Mouse (Mus musculus) neural tube, embryonic 13.5 days (tissue): ENCODE results near the gene Egfl8. TPM values are rescaled to one million over a fixed set of nuclear protein-coding genes. Genes with fewer than 3 reads are reported as not detected.

Experiments
- ATAC-seq: fragments of 200-750 bp; cut with Nextera tagmentation; 2 replicates; pipeline ENCODE4 v1.8.0; 2017; ENCODE audit warnings: low read depth, mild to moderate bottlenecking, moderate TSS enrichment, moderate library complexity
- H3K27ac ChIP-seq: fragments of 300-500 bp; sonication (generic); replicated peaks from 2 replicates; pipeline ENCODE4 v1.5.1; 2015; ENCODE audit warnings: moderate library complexity, mild to moderate bottlenecking, inconsistent platforms
- H3K27me3 ChIP-seq: fragments of 300-500 bp; sonication (generic); 2 replicates; pipeline ENCODE4 v1.6.1; 2015; ENCODE audit warnings: mild to moderate bottlenecking, inconsistent platforms
- H3K36me3 ChIP-seq: fragments of 300-500 bp; sonication (generic); 2 replicates; pipeline ENCODE4 v1.6.1; 2015; ENCODE audit warnings: mild to moderate bottlenecking, inconsistent platforms
- H3K4me1 ChIP-seq: fragments of 300-500 bp; sonication (generic); replicated peaks from 2 replicates; pipeline ENCODE4 v1.6.1; 2015; ENCODE audit warnings: inconsistent platforms
- H3K4me2 ChIP-seq: fragments of 300-500 bp; sonication (generic); 2 replicates; pipeline ENCODE4 v1.6.1; 2015; ENCODE audit warnings: inconsistent platforms, mild to moderate bottlenecking, moderate library complexity
- H3K4me3 ChIP-seq: fragments of 300-500 bp; sonication (generic); 2 replicates; pipeline ENCODE4 v1.5.1; 2015; ENCODE audit warnings: mild to moderate bottlenecking, inconsistent platforms
- H3K9ac ChIP-seq: fragments of 300-500 bp; sonication (generic); 2 replicates; pipeline ENCODE4 v1.6.1; 2015; ENCODE audit warnings: moderate library complexity, mild to moderate bottlenecking, inconsistent platforms
- H3K9me3 ChIP-seq: fragments of 300-500 bp; sonication (generic); 2 replicates; pipeline ENCODE4 v1.6.1; 2016; ENCODE audit warnings: inconsistent platforms
- WGBS: fragments of 180-500 bp; shearing (Covaris S2); methylation state at CpG from one replicate; pipeline ENCODE4 v1.1.7; 2015; 5-methylcytosine and 5-hydroxymethylcytosine counted together
- polyA plus RNA-seq: library from polyadenylated mRNA; unstranded; fragments of >200 nt; fragmentation: Nextera tagmentation; extraction: Ambion mirVana; gene quantifications from 2 replicates; pipeline ENCODE4 v1.2.1, GENCODE M21; 2015

The Egfl8 gene
- polyA plus RNA-seq, 1 experiment from 2014 or later, result 28.4 TPM

DNA sequence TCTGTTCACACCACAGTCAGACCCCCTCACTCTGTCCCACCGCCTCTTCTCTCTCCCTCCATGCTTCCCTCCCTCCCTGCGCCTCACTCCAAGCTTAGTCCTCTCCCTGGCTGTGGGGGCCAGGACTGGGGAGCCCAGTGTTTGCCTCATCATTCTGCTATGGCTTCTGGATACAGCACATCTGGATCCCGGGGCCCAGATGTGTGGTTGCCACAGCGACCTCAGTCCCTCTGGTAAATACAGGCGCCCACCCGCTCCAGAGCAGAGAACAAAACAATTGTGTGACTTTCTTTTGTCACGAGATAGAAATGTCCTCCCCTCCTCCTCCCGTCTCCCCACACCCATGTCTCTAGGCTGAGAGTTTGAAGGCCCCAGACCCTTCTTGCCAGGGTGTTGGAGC, 40.9 kb upstream of the Egfl8 start:
- no peak overlapping the region for H3K9ac ChIP-seq
- no peak overlapping the region for H3K4me2 ChIP-seq
- no peak overlapping the region for H3K27ac ChIP-seq
- no peak overlapping the region for H3K4me3 ChIP-seq
- no peak for ATAC-seq
- H3K27me3 ChIP-seq, result peaks cover 31% of the 10 kb centered on the region
- peaks cover 17% of the 10 kb centered on the region for H3K4me1 ChIP-seq
- no peaks in the 10 kb centered on the region for H3K9me3 ChIP-seq
- 47% methylated on average over 8 of the region's 8 CpGs for WGBS
- peaks cover 37% of the 10 kb centered on the region for H3K36me3 ChIP-seq

DNA sequence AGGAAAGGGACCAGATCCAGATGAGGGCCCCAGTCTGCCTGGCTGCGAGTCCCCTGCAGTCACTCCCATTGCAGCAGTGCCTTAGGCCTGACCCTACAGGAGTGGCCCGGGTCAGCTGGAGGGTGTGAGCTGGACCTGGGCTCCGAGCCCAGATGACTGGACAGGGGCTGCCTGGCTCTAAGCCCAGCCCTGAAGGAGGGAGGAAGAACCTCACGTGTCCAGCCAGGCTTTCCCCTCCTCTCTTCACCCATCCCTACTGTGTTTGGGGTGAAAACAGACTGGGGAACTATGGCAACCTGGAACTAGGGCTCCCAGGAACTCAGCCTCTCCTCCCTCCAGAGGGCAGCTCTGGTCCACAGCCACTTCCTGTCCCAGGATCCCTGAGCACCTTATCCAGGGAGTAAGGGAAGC, 39.8 kb upstream of the Egfl8 start:
- peak; percentile 13; the same call in 1 of the 2 replicates for ATAC-seq
- Histone ChIP-seq H3K4me1 (peaks cover 13% of the 10 kb centered on the region), H3K4me2 (no peak overlapping the region), H3K27ac (no peak overlapping the region), H3K4me3 (no peak overlapping the region), H3K9me3 (no peaks in the 10 kb centered on the region), H3K9ac (no peak overlapping the region), H3K27me3 (peaks cover 20% of the 10 kb centered on the region), H3K36me3 (peaks cover 48% of the 10 kb centered on the region)
- WGBS, result 78% methylated on average over 4 of the region's 4 CpGs

DNA sequence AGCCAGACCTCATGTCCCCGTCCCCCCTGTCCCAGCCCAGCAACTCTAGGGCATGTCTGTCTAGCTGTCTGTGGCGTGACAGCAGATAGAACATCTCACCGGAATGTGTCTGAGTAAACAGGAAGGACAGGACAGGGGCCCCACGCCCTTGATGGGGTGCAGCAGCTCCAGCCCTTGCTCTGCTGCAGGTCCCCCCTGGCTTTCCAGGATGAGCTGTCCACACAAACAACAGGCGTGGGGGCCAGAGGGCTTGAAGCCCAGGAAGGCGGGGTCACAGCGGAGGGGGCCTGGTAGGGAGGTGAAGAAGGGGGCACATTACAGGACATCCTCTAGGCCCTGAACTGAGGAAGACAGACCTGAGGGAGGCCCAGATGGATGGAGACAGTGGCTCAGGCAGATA, 39.4 kb upstream of the Egfl8 start:
- Histone ChIP-seq H3K4me3 (no peak overlapping the region), H3K36me3 (peaks cover 52% of the 10 kb centered on the region), H3K9me3 (no peaks in the 10 kb centered on the region), H3K4me2 (no peak overlapping the region), H3K9ac (no peak overlapping the region), H3K27me3 (peaks cover 16% of the 10 kb centered on the region), H3K4me1 (peaks cover 13% of the 10 kb centered on the region), H3K27ac (no peak overlapping the region; the same call in 1 of the 2 replicates)
- ATAC-seq, result no peak
- WGBS, result 84% methylated on average over 7 of the region's 7 CpGs

DNA sequence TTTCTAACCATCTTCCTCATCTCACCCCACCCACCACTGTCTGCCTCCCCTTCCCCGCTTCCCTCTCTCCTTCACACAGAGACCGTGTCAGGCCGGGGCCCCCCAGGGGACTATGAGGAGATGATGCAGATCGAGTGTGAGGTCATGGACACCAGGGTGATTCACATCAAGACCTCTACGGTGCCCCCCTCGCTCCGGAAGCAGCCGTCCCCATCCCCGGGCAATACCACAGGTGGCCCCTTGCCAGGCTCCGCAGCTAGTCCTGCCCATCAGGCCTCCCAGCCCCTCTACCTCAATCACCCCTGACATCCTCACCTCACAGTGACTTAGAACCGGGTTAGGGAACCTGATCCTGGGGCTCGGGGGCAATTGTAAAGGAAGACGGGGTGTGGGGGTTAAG, 38.6 kb upstream of the Egfl8 start:
- Histone ChIP-seq H3K27me3 (peaks cover 9% of the 10 kb centered on the region), H3K9ac (no peak overlapping the region), H3K9me3 (no peaks in the 10 kb centered on the region), H3K4me1 (peaks cover 13% of the 10 kb centered on the region), H3K4me3 (no peak overlapping the region), H3K27ac (no peak overlapping the region), H3K4me2 (no peak overlapping the region), H3K36me3 (peaks cover 60% of the 10 kb centered on the region)
- 91% methylated on average over 13 of the region's 13 CpGs for WGBS
- no peak for ATAC-seq

DNA sequence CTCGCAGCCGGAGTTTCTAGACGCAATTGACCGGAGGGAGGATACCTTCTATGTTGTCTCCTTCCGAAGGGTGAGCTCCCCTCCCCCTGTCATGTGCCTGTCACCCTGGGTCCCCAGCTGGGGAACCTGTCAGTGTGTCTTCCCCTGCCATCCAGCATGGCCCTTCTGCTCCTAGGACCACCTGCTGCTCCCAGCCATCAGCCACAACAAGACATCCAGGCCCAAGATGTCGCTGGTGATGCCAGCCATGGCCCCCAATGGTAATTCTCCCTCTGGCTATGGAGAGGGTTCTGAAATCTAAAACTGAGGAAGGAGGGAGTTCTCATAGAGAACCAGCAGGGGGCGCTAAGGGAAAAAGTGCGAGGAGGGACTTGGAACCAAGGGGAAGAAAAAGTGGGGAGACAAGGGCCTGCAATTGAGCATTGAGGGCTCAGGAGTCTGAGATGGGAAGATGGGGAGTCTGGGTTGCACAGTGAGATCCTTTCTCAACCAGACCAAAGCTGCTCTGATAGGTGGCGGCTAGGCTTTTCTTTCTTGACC, 38.0 kb upstream of the Egfl8 start:
- peaks cover 66% of the 10 kb centered on the region for H3K36me3 ChIP-seq
- H3K9me3 ChIP-seq, result no peaks in the 10 kb centered on the region
- no peak for ATAC-seq
- no peak overlapping the region for H3K27ac ChIP-seq
- H3K4me1 ChIP-seq, result peaks cover 13% of the 10 kb centered on the region
- no peak overlapping the region for H3K4me3 ChIP-seq
- no peak overlapping the region for H3K4me2 ChIP-seq
- WGBS, result 69% methylated on average over 9 of the region's 9 CpGs
- H3K9ac ChIP-seq, result no peak overlapping the region
- peaks cover 3% of the 10 kb centered on the region for H3K27me3 ChIP-seq

DNA sequence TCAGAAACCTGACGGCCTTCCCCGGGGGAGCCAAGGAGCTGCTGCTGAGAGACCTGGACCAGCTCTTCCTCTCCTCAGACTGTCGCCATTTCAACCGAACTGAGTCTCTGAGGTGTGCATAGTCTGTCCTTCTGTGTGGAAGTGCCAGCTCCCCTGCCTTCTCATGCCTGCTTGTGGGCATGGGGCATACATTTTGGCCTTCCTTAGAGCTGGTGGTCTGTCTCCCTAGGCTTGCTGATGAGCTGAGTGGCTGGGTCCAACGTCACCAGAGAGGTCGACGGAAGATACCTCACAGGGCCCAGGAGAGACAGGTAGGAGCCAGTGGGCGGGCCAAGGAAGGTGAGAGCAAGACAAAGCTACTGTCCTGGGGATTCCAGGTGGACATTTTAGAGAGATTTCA, 37.2 kb upstream of the Egfl8 start:
- 93% methylated on average over 8 of the region's 8 CpGs for WGBS
- H3K36me3 ChIP-seq, result peaks cover 66% of the 10 kb centered on the region

DNA sequence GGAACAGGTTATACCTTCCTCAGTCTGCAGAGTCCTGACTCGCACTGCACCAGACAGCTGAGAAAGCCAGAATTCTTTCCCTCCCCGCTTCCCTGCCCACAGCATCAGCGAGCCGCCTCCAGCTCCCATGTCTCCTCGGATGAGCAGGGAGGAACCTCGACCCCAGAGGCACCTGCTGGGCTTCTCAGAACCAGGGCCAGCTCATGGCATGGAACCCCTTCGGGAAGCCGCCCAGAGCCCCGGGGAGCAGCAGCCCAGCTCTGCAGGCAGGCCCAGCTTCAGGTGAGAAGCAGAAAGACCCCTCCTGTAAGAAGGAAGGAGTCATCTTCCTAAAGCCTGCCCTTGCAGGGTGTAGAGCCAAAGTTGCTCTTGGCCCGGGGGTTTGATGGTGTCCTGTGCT, 36.8 kb upstream of the Egfl8 start:
- WGBS, result 89% methylated on average over 10 of the region's 10 CpGs
- Histone ChIP-seq H3K4me3 (no peak overlapping the region), H3K36me3 (peaks cover 66% of the 10 kb centered on the region), H3K4me2 (no peak overlapping the region), H3K9me3 (no peaks in the 10 kb centered on the region), H3K4me1 (peaks cover 24% of the 10 kb centered on the region), H3K27me3 (no peaks in the 10 kb centered on the region), H3K27ac (no peak overlapping the region), H3K9ac (no peak overlapping the region)
- ATAC-seq, result no peak

More for the DNA sequence above, 37.2 kb upstream of the Egfl8 start:
- Histone ChIP-seq H3K9me3 (no peaks in the 10 kb centered on the region), H3K4me3 (no peak overlapping the region), H3K9ac (no peak overlapping the region), H3K27ac (no peak overlapping the region), H3K4me2 (no peak overlapping the region), H3K4me1 (peaks cover 19% of the 10 kb centered on the region), H3K27me3 (no peaks in the 10 kb centered on the region)
- ATAC-seq, result no peak

DNA sequence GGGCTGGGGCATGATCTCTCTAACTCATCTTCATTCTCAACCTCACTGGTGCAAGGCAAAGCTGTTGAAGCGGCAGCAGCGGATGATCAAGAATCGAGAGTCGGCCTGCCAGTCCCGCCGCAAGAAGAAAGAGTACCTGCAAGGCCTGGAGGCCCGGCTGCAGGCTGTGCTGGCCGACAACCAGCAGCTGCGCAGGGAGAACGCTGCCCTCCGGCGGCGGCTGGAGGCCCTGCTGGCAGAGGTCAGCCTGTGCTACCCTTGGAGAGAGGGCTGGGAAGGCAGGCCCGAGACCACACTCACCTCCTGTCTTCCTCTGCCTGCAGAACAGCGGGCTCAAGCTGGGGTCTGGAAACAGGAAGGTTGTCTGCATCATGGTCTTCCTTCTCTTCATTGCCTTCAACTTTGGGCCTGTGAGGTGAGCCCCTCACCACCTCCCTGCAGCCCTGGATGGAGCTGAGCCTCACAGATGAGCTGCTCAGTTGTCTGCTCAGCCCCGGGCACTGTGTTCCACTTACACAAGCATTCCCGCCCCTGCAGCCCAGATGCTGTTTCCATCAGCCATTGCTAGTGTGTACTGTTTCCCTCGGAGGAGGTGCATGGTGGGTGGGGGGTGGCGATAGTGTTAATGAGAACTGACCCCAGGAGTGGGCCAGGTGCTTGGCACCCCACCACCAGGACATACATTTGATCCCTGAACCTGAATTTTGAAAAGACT, 35.9 kb upstream of the Egfl8 start:
- Histone ChIP-seq H3K36me3 (peaks cover 66% of the 10 kb centered on the region), H3K4me2 (no peak overlapping the region), H3K9me3 (no peaks in the 10 kb centered on the region), H3K4me1 (peaks cover 24% of the 10 kb centered on the region), H3K27ac (no peak overlapping the region), H3K27me3 (no peaks in the 10 kb centered on the region), H3K9ac (no peak overlapping the region), H3K4me3 (no peak overlapping the region)
- 47% methylated on average over 19 of the region's 19 CpGs for WGBS
- ATAC-seq, result no peak

DNA sequence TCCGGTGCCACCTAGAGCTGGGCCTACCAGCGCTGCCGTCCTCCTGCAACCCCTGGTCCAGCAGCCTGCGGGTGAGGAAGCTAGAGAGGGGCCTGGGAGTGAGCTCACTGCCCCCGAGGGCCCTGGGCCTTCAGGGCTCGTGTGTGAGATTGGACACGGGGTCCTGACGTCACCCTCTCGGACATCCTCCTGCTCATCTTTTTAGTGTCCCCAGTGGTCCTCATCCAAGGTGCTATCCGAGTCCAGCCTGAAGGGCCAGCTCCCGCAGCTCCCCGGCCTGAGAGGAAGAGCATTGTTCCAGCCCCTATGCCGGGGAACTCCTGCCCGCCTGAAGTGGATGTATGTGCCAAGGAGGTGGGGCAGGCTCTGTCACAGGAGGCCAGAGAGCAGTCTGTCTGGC, 35.0 kb upstream of the Egfl8 start:
- H3K36me3 ChIP-seq, result peaks cover 66% of the 10 kb centered on the region
- H3K27ac ChIP-seq, result no peak overlapping the region
- H3K4me2 ChIP-seq, result no peak overlapping the region
- H3K4me1 ChIP-seq, result peaks cover 24% of the 10 kb centered on the region
- H3K9me3 ChIP-seq, result no peaks in the 10 kb centered on the region
- H3K4me3 ChIP-seq, result no peak overlapping the region
- no peak overlapping the region for H3K9ac ChIP-seq
- no peaks in the 10 kb centered on the region for H3K27me3 ChIP-seq
- no peak for ATAC-seq
- WGBS, result 96% methylated on average over 14 of the region's 14 CpGs

DNA sequence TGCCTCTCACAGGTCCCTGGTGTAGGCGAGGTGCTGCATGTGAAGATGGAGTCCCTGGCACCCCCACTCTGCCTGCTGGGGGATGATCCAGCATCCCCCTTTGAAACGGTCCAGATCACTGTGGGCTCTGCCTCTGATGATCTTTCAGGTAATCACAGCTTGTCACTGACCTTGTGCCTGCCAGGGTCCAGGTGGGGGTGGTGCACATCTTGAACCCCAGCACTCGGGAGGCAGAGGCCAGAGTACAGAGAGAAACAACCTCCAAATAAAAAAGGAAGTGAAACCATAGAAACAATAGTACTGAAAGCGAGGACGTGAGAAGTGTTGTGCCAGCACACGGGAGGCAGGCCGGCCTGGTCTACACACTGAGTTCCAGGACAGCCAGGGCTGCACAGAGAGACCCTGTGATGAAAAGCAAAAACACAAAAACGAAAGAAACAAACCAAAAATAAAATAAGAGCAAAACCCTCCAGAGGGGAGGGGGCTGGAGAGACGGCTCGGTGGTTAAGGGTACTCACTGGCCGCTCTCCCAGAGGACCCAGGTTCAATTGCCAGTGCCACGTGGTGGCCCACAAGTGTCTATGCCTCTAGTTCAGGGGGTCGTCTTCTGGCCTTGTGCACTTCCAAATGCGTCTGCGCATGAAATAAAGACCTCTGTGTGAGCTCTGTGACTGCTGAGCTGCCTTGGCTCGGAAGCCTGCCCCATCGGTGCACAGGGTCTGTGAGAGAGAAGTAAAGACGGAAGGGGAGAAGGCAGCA, 33.5 kb upstream of the Egfl8 start:
- H3K9me3 ChIP-seq, result no peaks in the 10 kb centered on the region
- ATAC-seq, result no peak
- H3K4me1 ChIP-seq, result peaks cover 32% of the 10 kb centered on the region
- no peak overlapping the region for H3K4me3 ChIP-seq
- H3K4me2 ChIP-seq, result no peak overlapping the region
- no peak overlapping the region for H3K9ac ChIP-seq
- no peaks in the 10 kb centered on the region for H3K27me3 ChIP-seq
- H3K27ac ChIP-seq, result no peak overlapping the region
- whole genome bisulfite sequencing, result 93% methylated on average over 18 of the region's 18 CpGs
- H3K36me3 ChIP-seq, result peaks cover 55% of the 10 kb centered on the region

DNA sequence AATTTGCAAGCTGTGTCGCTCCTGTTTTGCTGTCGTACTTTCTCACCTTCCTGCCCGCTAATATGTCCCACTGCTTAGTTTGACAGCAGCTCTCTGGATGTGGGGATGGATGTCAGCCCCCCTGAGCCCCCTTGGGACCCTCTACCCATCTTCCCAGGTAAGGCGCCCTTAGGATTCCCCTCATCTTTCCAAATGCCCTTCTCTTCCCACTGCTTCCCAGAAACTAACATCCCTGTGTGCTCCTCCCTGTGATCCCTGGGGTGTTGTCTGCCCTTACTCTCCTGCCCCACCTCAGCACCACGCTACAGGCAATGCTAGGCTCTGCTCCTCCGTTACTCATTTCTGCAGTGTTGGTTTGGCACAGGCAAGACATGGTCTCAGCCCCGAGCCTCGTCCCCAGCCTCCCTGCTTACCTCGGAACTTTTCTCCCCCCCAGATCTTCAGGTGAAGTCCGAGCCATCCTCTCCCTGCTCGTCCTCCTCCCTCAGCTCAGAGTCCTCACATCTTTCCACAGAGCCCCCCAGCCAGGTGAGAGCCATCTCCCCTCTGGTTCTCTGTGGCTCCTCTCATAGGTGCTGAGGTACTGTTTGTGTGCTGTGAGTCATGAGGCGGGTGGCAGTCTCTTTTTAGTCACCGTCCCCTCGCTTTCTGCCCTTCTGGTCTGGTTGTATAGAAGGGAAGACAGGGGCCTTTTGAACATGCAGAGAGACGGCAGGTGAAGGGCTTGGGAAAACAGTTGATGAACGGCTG, 32.5 kb upstream of the Egfl8 start:
- 88% methylated on average over 16 of the region's 16 CpGs for WGBS
- no peak overlapping the region for H3K27ac ChIP-seq
- H3K9ac ChIP-seq, result peak overlapping the region; percentile 92; the same call in 1 of the 2 replicates
- H3K27me3 ChIP-seq, result no peaks in the 10 kb centered on the region
- no peaks in the 10 kb centered on the region for H3K9me3 ChIP-seq
- peak overlapping the region; percentile 95 for H3K4me2 ChIP-seq
- peak overlapping the region; percentile 98 for H3K4me3 ChIP-seq
- no peak for ATAC-seq
- peaks cover 35% of the 10 kb centered on the region for H3K4me1 ChIP-seq
- peaks cover 46% of the 10 kb centered on the region for H3K36me3 ChIP-seq
